ENCODE assay signal across 9 mouse cellular contexts in the genomic region with DNA sequence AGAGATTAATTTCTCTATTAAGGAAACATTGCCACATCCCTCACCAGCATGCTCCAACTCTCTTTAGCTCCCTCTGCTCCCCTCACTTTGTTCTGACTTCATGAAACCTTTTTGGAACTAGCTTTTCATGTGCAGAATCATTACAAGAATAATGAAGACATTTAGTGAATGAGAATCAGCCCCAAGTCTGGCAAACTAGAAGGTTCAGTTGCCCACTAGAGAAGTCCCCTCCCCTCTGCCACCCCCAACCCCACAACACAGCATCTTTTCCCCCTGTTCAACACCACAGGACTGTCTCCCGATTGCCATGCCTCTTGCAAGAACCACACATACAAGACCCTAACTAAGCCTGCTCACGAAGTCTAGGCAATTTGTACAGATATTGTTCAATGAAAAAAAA.
DNase-seq lines count a peak whose midpoint lies in the region; ATAC-seq and TF ChIP-seq lines count a peak whose summit lies in the region.
"Had no signal": no experiment of that assay in that cellular context is flagged by ENCODE, and none has a peak within 500 bp of the region (broad histone marks: within the 10 kb centered on the region; RNA-seq: fewer than 3 reads in every experiment).

No protein-coding gene starts in this region.

- H3K36me3 ChIP-seq in kidney, embryonic 15.5 days, result no peaks in the 10 kb centered on the region
- H3K36me3 ChIP-seq in embryonic facial prominence, embryonic 12.5 days, result no peaks in the 10 kb centered on the region
- H3K36me3 ChIP-seq in hindbrain, embryonic 14.5 days (replicated peaks; ENCODE audit: control insufficient read depth, insufficient read depth), result no peaks in the 10 kb centered on the region
- H3K36me3 ChIP-seq in myocyte (ENCODE audit: control insufficient read depth, insufficient read depth), result no peaks in the 10 kb centered on the region
- H3K36me3 ChIP-seq: G1E had no signal

- peaks cover 29% of the 10 kb centered on the region for H3K4me1 ChIP-seq in kidney, embryonic 15.5 days
- H3K4me1 ChIP-seq in embryonic facial prominence, embryonic 12.5 days, result peaks cover 18% of the 10 kb centered on the region
- H3K4me1 ChIP-seq in hindbrain, embryonic 14.5 days (replicated peaks; ENCODE audit: control insufficient read depth, insufficient read depth, low read length), result peaks cover 35% of the 10 kb centered on the region

- H3ac ChIP-seq in myocyte (ENCODE audit: control insufficient read depth, insufficient read length), result no peak overlapping the region

- no peak overlapping the region for H3K27ac ChIP-seq in kidney, embryonic 15.5 days
- H3K27ac ChIP-seq in embryonic facial prominence, embryonic 12.5 days, result no peak overlapping the region; the same call in 1 of the 2 replicates
- H3K27ac ChIP-seq in hindbrain, embryonic 14.5 days, result no peak overlapping the region

- no peak overlapping the region for H3K9ac ChIP-seq in kidney, embryonic 15.5 days
- no peak overlapping the region for H3K9ac ChIP-seq in embryonic facial prominence, embryonic 12.5 days
- 0 out of 2 replicates have a peak overlapping the region, but pooled peaks have one; percentile 59 for H3K9ac ChIP-seq in hindbrain, embryonic 14.5 days

- ATAC-seq in kidney, embryonic 15.5 days (replicated peaks; ENCODE audit: low FRiP score), result no peak
- no peak for ATAC-seq in embryonic facial prominence, embryonic 12.5 days (ENCODE audit: insufficient number of reproducible peaks, insufficient read depth, low FRiP score, low TSS enrichment)
- ATAC-seq in hindbrain, embryonic 14.5 days (ENCODE audit: low FRiP score), result no peak

- no peaks in the 10 kb centered on the region for H3K9me3 ChIP-seq in kidney, embryonic 15.5 days (replicated peaks)
- H3K9me3 ChIP-seq in embryonic facial prominence, embryonic 12.5 days, result no peaks in the 10 kb centered on the region
- H3K9me3 ChIP-seq in hindbrain, embryonic 14.5 days (ENCODE audit: control insufficient read depth, low read length), result no peaks in the 10 kb centered on the region
- H3K9me3 ChIP-seq: G1E had no signal

- WGBS in kidney, embryonic 15.5 days, result 1% methylated on average over 2 of the region's 2 CpGs
- 2% methylated on average over 2 of the region's 2 CpGs for WGBS in embryonic facial prominence, embryonic 12.5 days
- WGBS in hindbrain, embryonic 14.5 days, result 0% methylated on average over 2 of the region's 2 CpGs

- H3K79me2 ChIP-seq in myocyte (ENCODE audit: control insufficient read depth, insufficient read depth), result no peaks in the 10 kb centered on the region

- peak overlapping the region; percentile 25; the same call in 1 of the 2 replicates for H3K4me3 ChIP-seq in kidney, embryonic 15.5 days (replicated peaks)
- peak overlapping the region; percentile 21; the same call in 1 of the 2 replicates for H3K4me3 ChIP-seq in embryonic facial prominence, embryonic 12.5 days
- peak overlapping the region; percentile 31 for H3K4me3 ChIP-seq in hindbrain, embryonic 14.5 days (replicated peaks; ENCODE audit: low read length)
- no peak overlapping the region for H3K4me3 ChIP-seq in myocyte

- no peak for DNase-seq in kidney, postnatal 36 days
- DNase-seq in hindbrain, embryonic 14.5 days (ENCODE audit: low spot score), result no peak
- no peak for DNase-seq in thymus, postnatal 0 days (ENCODE audit: low spot score)
- no peak for DNase-seq in cerebellum, adult 9-11 months
- no peak for DNase-seq in kidney, adult 11 months

- H3K4me2 ChIP-seq in kidney, embryonic 15.5 days, result peak overlapping the region; percentile 56; the same call in 1 of the 2 replicates
- peak overlapping the region; percentile 54 for H3K4me2 ChIP-seq in embryonic facial prominence, embryonic 12.5 days (replicated peaks)
- H3K4me2 ChIP-seq in hindbrain, embryonic 14.5 days (replicated peaks), result peak overlapping the region; percentile 74
- peak overlapping the region; percentile 82 for H3K4me2 ChIP-seq in myocyte (ENCODE audit: low read depth)

- H3K27me3 ChIP-seq in kidney, embryonic 15.5 days, result peaks cover 79% of the 10 kb centered on the region
- peaks cover 14% of the 10 kb centered on the region; the same call in 1 of the 2 replicates for H3K27me3 ChIP-seq in embryonic facial prominence, embryonic 12.5 days
- no peaks in the 10 kb centered on the region for H3K27me3 ChIP-seq in hindbrain, embryonic 14.5 days (ENCODE audit: control insufficient read depth, insufficient read depth, low read length)
- H3K27me3 ChIP-seq in myocyte (ENCODE audit: control insufficient read depth, insufficient read depth, insufficient read length), result peaks cover 4% of the 10 kb centered on the region

- no peak for TF ChIP-seq POLR2A in myocyte (IDR thresholded peaks at IDR 0.05; ENCODE audit: insufficient read length, low read depth)

TF ChIP-seq in myocyte, 11 proteins besides CTCF, POLR2A, EP300 and RAD21:
- TF ChIP-seq TCF12 (IDR thresholded peaks at IDR 0.05; ENCODE audit: insufficient read depth, poor library complexity, severe bottlenecking) (no peak), SRF (IDR thresholded peaks at IDR 0.05; ENCODE audit: control insufficient read depth, insufficient read length, low read depth) (no peak), POLR2AphosphoS2 (IDR thresholded peaks at IDR 0.05; ENCODE audit: insufficient read length, low read depth) (no peak), REST (IDR thresholded peaks at IDR 0.05; ENCODE audit: insufficient read depth, insufficient read length) (no peak)
